Mouse (Mus musculus) midbrain, embryonic 11.5 days (tissue): ENCODE data around the gene Ssr2. TPM values are rescaled to one million over a fixed set of nuclear protein-coding genes. Genes with fewer than 3 reads are reported as not detected.

Source experiments
- ATAC-seq: fragments of 200-750 bp; cut with Nextera tagmentation; 2 replicates; pipeline ENCODE4 v1.8.0; 2017; ENCODE audit warnings: moderate TSS enrichment, moderate library complexity; ENCODE audit not compliant: low FRiP score
- DNase-seq: peaks from one replicate; pipeline ENCODE4 v3.0.0; 2015; ENCODE audit warnings: low spot score; ENCODE audit errors: missing footprints
- H3K27ac ChIP-seq: fragments of 300-500 bp; sonication (generic); 2 replicates; pipeline ENCODE4 v1.5.1; 2014; ENCODE audit warnings: low read depth, low read length
- H3K27me3 ChIP-seq: fragments of 300-500 bp; sonication (generic); 2 replicates; pipeline ENCODE4 v1.6.1; 2014; ENCODE audit warnings: mild to moderate bottlenecking, low read length, moderate library complexity, mixed read lengths; ENCODE audit not compliant: control insufficient read depth, insufficient read depth
- H3K36me3 ChIP-seq: fragments of 300-500 bp; sonication (generic); 2 replicates; pipeline ENCODE4 v1.6.1; 2014; ENCODE audit warnings: mild to moderate bottlenecking, low read length, moderate library complexity, mixed read lengths; ENCODE audit not compliant: control insufficient read depth, insufficient read depth
- H3K4me1 ChIP-seq: fragments of 300-500 bp; sonication (generic); 2 replicates; pipeline ENCODE4 v1.6.1; 2014; ENCODE audit warnings: low read length; ENCODE audit not compliant: control insufficient read depth, insufficient read depth
- H3K4me2 ChIP-seq: fragments of 300-500 bp; sonication (generic); 2 replicates; pipeline ENCODE4 v1.6.1; 2014; ENCODE audit warnings: mild to moderate bottlenecking, moderate library complexity
- H3K4me3 ChIP-seq: fragments of 300-500 bp; sonication (generic); 2 replicates; pipeline ENCODE4 v1.5.1; 2014; ENCODE audit warnings: low read depth, low read length
- H3K9ac ChIP-seq: fragments of 300-500 bp; sonication (generic); 2 replicates; pipeline ENCODE4 v1.6.1; 2014; ENCODE audit warnings: low read length
- H3K9me3 ChIP-seq: fragments of 300-500 bp; sonication (generic); 2 replicates; pipeline ENCODE4 v1.6.1; 2016; ENCODE audit warnings: low read length; ENCODE audit not compliant: control insufficient read depth
- WGBS: fragments of 180-500 bp; shearing (Covaris S2); extraction: QIAGEN DNeasy Blood & Tissue Kit; methylation state at CpG from one replicate; pipeline ENCODE4 v1.1.7; 2014; 5-methylcytosine and 5-hydroxymethylcytosine counted together
- polyA plus RNA-seq: library from polyadenylated mRNA; unstranded; fragments of >200 nt; fragmentation: Nextera tagmentation; extraction: Ambion mirVana; gene quantifications from 2 replicates; pipeline ENCODE4 v1.2.1, GENCODE M21; 2014

Gene Ssr2
- polyA plus RNA-seq, 1 experiment from 2014 or later, result 154 TPM

- peak; percentile 72 for DNase-seq
- WGBS, result 85% methylated on average over 5 of the region's 5 CpGs
- Histone ChIP-seq H3K9me3 (no peaks in the 10 kb centered on the region), H3K36me3 (peaks cover 27% of the 10 kb centered on the region; the same call in 1 of the 2 replicates), H3K27me3 (no peaks in the 10 kb centered on the region), H3K9ac (no peak overlapping the region; the same call in 1 of the 2 replicates), H3K4me1 (peaks cover 13% of the 10 kb centered on the region), H3K4me3 (peak overlapping the region; percentile 79; the same call in 1 of the 2 replicates), H3K4me2 (no peak overlapping the region; the same call in 1 of the 2 replicates), H3K27ac (no peak overlapping the region)
- ATAC-seq, result no peak
Measured at GRCm38 (mm10) chr3:88555069-88555605, 20.5 kb upstream of the Ssr2 start.

- ATAC-seq (no peak), DNase-seq (peak; percentile 53)
- no peak overlapping the region for H3K4me2 ChIP-seq
- no peaks in the 10 kb centered on the region for H3K9me3 ChIP-seq
- H3K27me3 ChIP-seq, result no peaks in the 10 kb centered on the region
- no peak overlapping the region for H3K4me3 ChIP-seq
- peaks cover 30% of the 10 kb centered on the region for H3K36me3 ChIP-seq
- H3K4me1 ChIP-seq, result peaks cover 13% of the 10 kb centered on the region
- H3K27ac ChIP-seq, result no peak overlapping the region
- 98% methylated on average over 6 of the region's 6 CpGs for WGBS
- H3K9ac ChIP-seq, result no peak overlapping the region
Measured at GRCm38 (mm10) chr3:88555731-88556130, 19.9 kb upstream of the Ssr2 start.

GRCm38 (mm10) chr3:88556616-88557015 lies 19.1 kb upstream of the Ssr2 start:
- Histone ChIP-seq H3K9me3 (no peaks in the 10 kb centered on the region), H3K4me1 (peaks cover 13% of the 10 kb centered on the region), H3K9ac (no peak overlapping the region), H3K27ac (no peak overlapping the region), H3K4me2 (no peak overlapping the region), H3K36me3 (peaks cover 31% of the 10 kb centered on the region), H3K4me3 (no peak overlapping the region), H3K27me3 (no peaks in the 10 kb centered on the region)
- ATAC-seq (no peak), DNase-seq (peak; percentile 39)
- WGBS, result 96% methylated on average over 8 of the region's 8 CpGs

- Histone ChIP-seq H3K27ac (no peak overlapping the region), H3K4me1 (peaks cover 4% of the 10 kb centered on the region), H3K4me3 (no peak overlapping the region), H3K9ac (no peak overlapping the region), H3K36me3 (peaks cover 44% of the 10 kb centered on the region), H3K4me2 (no peak overlapping the region), H3K9me3 (no peaks in the 10 kb centered on the region), H3K27me3 (no peaks in the 10 kb centered on the region)
- no peak for DNase-seq
- WGBS, result 96% methylated on average over 9 of the region's 9 CpGs
- ATAC-seq, result no peak
Measured at GRCm38 (mm10) chr3:88559596-88559995, 16.1 kb upstream of the Ssr2 start.

GRCm38 (mm10) chr3:88561989-88562388 lies 13.7 kb upstream of the Ssr2 start:
- H3K9ac ChIP-seq, result no peak overlapping the region
- peaks cover 52% of the 10 kb centered on the region for H3K36me3 ChIP-seq
- no peaks in the 10 kb centered on the region; the same call in 1 of the 2 replicates for H3K4me1 ChIP-seq
- DNase-seq (no peak), ATAC-seq (peak; percentile 54; the same call in 1 of the 2 replicates)
- WGBS, result 75% methylated on average over 4 of the region's 4 CpGs
- no peaks in the 10 kb centered on the region for H3K9me3 ChIP-seq
- H3K27ac ChIP-seq, result no peak overlapping the region
- no peak overlapping the region for H3K4me2 ChIP-seq
- H3K4me3 ChIP-seq, result no peak overlapping the region
- no peaks in the 10 kb centered on the region for H3K27me3 ChIP-seq

- Histone ChIP-seq H3K27me3 (no peaks in the 10 kb centered on the region), H3K9me3 (no peaks in the 10 kb centered on the region), H3K4me1 (no peaks in the 10 kb centered on the region; the same call in 1 of the 2 replicates), H3K4me3 (no peak overlapping the region), H3K27ac (no peak overlapping the region), H3K4me2 (no peak overlapping the region), H3K36me3 (peaks cover 56% of the 10 kb centered on the region), H3K9ac (no peak overlapping the region)
- 64% methylated on average over 4 of the region's 4 CpGs for WGBS
- DNase-seq, result no peak
- no peak for ATAC-seq
Measured at GRCm38 (mm10) chr3:88563442-88563841, 12.2 kb upstream of the Ssr2 start.

GRCm38 (mm10) chr3:88563966-88564365 lies 11.7 kb upstream of the Ssr2 start:
- DNase-seq (no peak), ATAC-seq (no peak)
- Histone ChIP-seq H3K4me2 (no peak overlapping the region), H3K9ac (no peak overlapping the region), H3K36me3 (peaks cover 60% of the 10 kb centered on the region), H3K27me3 (no peaks in the 10 kb centered on the region), H3K27ac (no peak overlapping the region), H3K4me1 (no peaks in the 10 kb centered on the region; the same call in 1 of the 2 replicates), H3K9me3 (no peaks in the 10 kb centered on the region), H3K4me3 (no peak overlapping the region)
- WGBS, result 88% methylated on average over 7 of the region's 7 CpGs

GRCm38 (mm10) chr3:88566116-88566515 lies 9.6 kb upstream of the Ssr2 start:
- DNase-seq (no peak), ATAC-seq (no peak)
- H3K4me2 ChIP-seq, result no peak overlapping the region
- H3K27ac ChIP-seq, result no peak overlapping the region
- no peaks in the 10 kb centered on the region; the same call in 1 of the 2 replicates for H3K4me1 ChIP-seq
- WGBS, result 91% methylated on average over 3 of the region's 3 CpGs
- peaks cover 59% of the 10 kb centered on the region for H3K36me3 ChIP-seq
- H3K27me3 ChIP-seq, result no peaks in the 10 kb centered on the region
- no peak overlapping the region for H3K9ac ChIP-seq
- no peaks in the 10 kb centered on the region for H3K9me3 ChIP-seq
- no peak overlapping the region for H3K4me3 ChIP-seq

- ATAC-seq (no peak), DNase-seq (no peak)
- H3K27ac ChIP-seq, result no peak overlapping the region
- H3K36me3 ChIP-seq, result peaks cover 58% of the 10 kb centered on the region
- no peak overlapping the region for H3K4me2 ChIP-seq
- H3K4me1 ChIP-seq, result no peaks in the 10 kb centered on the region; the same call in 1 of the 2 replicates
- H3K9ac ChIP-seq, result no peak overlapping the region
- no peaks in the 10 kb centered on the region for H3K27me3 ChIP-seq
- WGBS, result 92% methylated on average over 4 of the region's 4 CpGs
- H3K9me3 ChIP-seq, result no peaks in the 10 kb centered on the region
- H3K4me3 ChIP-seq, result no peak overlapping the region
Measured at GRCm38 (mm10) chr3:88566536-88567061, 9.1 kb upstream of the Ssr2 start.
